Mouse (Mus musculus) left cerebral cortex, adult 2 months (tissue): ENCODE measurements at regions not wholly inside any gene's neighbourhood (a gene's known extent, or its start where the extent isn't known, plus 50 kb on each side); places are given as distances from the start of the nearest gene placed in this dataset.

Experiments used
- DNase-seq, 2 experiments: peaks; one replicate each; pipeline ENCODE4 v3.0.0; 2021 to 2022; ENCODE audit warnings: low spot score in 2 of 2, mixed read lengths in 1 of 2; ENCODE audit errors: extremely low spot score in 1 of 2
- H3K27ac ChIP-seq: fragments of 200-600 bp; 2 replicates; pipeline ENCODE4 v1.8.1; 2022
- H3K4me3 ChIP-seq: fragments of 200-600 bp; 2 replicates; pipeline ENCODE4 v1.8.1; 2022
- CTCF ChIP-seq: fragments of 200-600 bp; IDR thresholded peaks from 2 replicates; pipeline ENCODE4 v1.8.1; 2022; ENCODE audit warnings: antibody characterized with exemption, mild to moderate bottlenecking, moderate library complexity
- intact Hi-C: fragments of 180-260 bp; cut with DNase I; formaldehyde crosslinking; loops from one replicate; pipeline ENCODE4 v1.15.1; 2025

GRCm38 (mm10) chr15:36666566-36666965, 341.0 kb downstream of the Zfp706 start:
- Histone ChIP-seq H3K27ac (no peak overlapping the region), H3K4me3 (no peak overlapping the region)
- no peak for DNase-seq
- no peak for TF ChIP-seq CTCF
- intact Hi-C loops, result no loop called here

- Histone ChIP-seq H3K27ac (no peak overlapping the region), H3K4me3 (no peak overlapping the region)
- intact Hi-C loops, result no loop called here
- no peak for TF ChIP-seq CTCF
- DNase-seq, result no peak
Measured at GRCm38 (mm10) chr15:36664391-36664790, 343.2 kb downstream of the Zfp706 start.

- Histone ChIP-seq H3K27ac (no peak overlapping the region), H3K4me3 (no peak overlapping the region)
- no peak for DNase-seq
- no peak for TF ChIP-seq CTCF
- intact Hi-C loops, result no loop called here
Measured at GRCm38 (mm10) chr15:36660986-36661385, 346.6 kb downstream of the Zfp706 start.
